Mouse (Mus musculus) large intestine, adult 2 months (tissue): ENCODE results near the gene Zfp426. TPM values are rescaled to one million over a fixed set of nuclear protein-coding genes. Genes with fewer than 3 reads are reported as not detected.
A peak's percentile ranks its signal among the peaks of the same experiment; 100 is the strongest.

Experiments used
- DNase-seq: peaks from one replicate; pipeline ENCODE4 v3.0.0-alpha.2; 2012; ENCODE audit warnings: low read depth, low spot score
- WGBS: fragments of 180-500 bp; shearing (Covaris S2); methylation state at CpG from one replicate; pipeline ENCODE4 v1.1.7; 2018; 5-methylcytosine and 5-hydroxymethylcytosine counted together
- polyA plus RNA-seq: library from polyadenylated mRNA; depleted of rRNA; stranded (reverse); fragments of >200 nt; gene quantifications from 2 replicates; pipeline ENCODE4 v1.2.3, GENCODE M21; 2012; rRNA removed

Zfp426 gene
- polyA plus RNA-seq, result 2.8 and 4.4 TPM in 2 replicates

DNA sequence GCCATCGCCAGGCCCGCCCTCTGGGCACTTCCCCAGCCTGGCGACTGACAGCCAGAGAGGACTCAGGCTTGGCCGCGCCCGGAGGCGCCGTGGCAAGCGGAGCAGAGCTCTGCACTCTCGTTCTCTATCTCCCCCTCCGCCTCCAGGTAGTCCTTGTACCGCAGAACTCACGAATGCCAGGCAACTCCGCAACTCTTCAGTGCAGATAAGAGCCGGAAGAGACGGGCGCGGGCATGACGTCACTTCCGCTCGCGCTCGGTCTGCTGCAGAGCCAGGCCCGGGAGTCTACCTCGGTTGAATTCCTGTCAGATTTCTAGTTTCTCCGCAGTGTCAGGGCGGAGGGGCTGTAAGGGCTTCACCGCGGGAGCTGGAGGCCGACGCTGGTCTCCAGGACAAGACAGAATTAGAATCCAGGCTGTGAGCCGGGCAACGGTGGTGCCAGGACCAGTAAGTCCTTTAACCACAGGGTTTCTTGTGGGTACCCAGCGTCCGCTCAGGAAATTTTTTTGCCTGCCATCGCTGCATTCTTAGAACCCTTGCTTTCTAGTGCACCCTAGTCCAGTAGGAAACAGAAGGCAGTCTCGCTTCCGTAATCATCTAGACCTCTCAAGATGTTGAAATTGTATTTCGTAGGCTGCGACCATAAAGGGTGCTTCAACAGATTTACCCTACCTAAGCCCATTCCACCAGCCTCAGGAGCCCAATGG, at the start of gene Zfp426:
Zfp426 (minus strand) TSS at position 220 of the 707 bp plus-strand sequence.
- DNase-seq, result peak; percentile 69
- WGBS, result under 1% methylated on average over 40 of the region's 40 CpGs

DNA sequence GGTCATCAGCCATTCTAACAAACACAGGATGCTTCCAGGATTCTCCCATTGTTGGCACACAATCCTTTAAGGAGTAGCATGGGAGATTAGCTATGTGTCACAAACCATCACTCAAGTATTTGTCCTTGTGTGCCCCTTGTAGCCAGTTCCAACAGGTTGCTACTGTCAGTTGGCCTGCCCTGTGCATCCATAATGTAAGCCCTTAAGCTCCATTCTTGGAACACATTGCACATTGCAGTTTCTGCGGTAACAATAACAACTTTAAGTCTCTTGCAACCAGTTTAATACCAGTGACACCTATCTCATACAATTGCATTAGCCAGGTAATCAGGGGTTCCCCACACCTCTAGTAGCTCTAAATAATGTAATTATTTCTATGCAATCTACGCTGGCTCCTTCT, 44.1 kb upstream of the Zfp426 start:
- 82% methylated on average over 2 of the region's 2 CpGs for WGBS
- DNase-seq, result no peak

- no peak for DNase-seq
- WGBS, result 69% methylated on average over 8 of the region's 8 CpGs
Measured at GRCm38 (mm10) chr9:20534326-20534926, 41.9 kb upstream of the Zfp426 start.

DNA sequence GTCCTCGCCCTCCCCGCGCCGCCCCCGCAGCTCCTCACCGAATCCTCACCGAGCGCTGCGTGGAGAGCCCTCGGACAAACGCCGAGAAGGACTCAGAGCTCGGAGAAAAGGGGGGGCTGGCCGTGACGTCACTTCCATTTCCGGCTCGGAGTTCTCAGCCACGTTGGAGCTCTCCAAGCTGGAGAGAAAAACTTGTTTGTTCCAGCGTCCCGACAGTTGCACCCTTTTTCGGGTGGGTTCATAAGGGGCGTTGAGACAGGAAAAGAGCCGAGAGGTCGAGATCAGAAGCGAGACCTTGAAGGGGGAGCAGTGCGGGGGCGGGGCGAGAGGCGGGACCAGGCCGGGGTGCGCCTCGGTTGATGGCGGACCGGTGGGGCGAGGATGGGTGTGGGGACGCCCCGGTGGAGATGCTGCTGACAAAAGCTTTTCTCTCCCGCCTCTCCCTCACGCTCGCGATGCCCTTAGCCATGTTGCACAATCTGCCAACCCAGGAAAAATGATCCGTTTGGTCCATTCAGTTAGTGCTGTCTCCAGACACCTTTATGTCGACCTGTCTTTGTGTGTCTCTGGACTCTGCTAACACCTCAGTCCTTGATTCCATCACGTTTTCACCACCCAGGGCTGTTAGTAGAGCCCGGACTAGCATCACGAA, 28.9 kb upstream of the Zfp426 start, which contains the start of gene Zfp266:
Zfp266 (minus strand) TSS at position 112 of the 652 bp plus-strand sequence.
- DNase-seq, result peak; percentile 72
- WGBS, result under 1% methylated on average over 46 of the region's 46 CpGs

- WGBS, result under 1% methylated on average over 17 of the region's 17 CpGs
- no peak for DNase-seq
Measured at GRCm38 (mm10) chr9:20520531-20521210, 28.1 kb upstream of the Zfp426 start.

GRCm38 (mm10) chr9:20519949-20520348, 27.4 kb upstream of the Zfp426 start:
- WGBS, result 59% methylated on average over 4 of the region's 4 CpGs
- no peak for DNase-seq

- 68% methylated on average over 4 of the region's 4 CpGs for WGBS
- no peak for DNase-seq
Measured at GRCm38 (mm10) chr9:20518708-20519107, 26.2 kb upstream of the Zfp426 start.

DNA sequence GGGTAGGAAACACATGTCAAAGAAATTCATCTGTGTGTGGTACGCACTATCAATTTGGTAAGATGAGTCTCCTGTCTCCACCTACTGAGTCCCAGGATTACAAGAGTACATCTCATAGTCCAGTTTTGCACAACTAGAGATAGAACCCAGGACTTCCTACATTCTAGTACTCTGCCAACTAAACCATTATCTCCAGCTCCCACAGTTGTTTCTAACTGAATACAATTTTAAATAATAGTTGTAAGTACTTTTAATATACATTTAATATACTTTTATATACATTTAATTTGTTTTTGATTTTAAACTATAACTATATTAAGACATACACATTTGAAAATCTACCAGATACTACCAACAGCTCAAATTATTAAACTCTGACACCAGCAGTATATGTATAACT, 25.2 kb upstream of the Zfp426 start:
- WGBS, result 95% methylated on average over 1 of the region's 1 CpGs

GRCm38 (mm10) chr9:20514016-20514415, 21.5 kb upstream of the Zfp426 start:
- no peak for DNase-seq
- 79% methylated on average over 3 of the region's 3 CpGs for WGBS

More for the DNA sequence above, 25.2 kb upstream of the Zfp426 start:
- DNase-seq, result no peak

GRCm38 (mm10) chr9:20512714-20513113, 20.2 kb upstream of the Zfp426 start:
- WGBS, result 56% methylated on average over 8 of the region's 8 CpGs
- no peak for DNase-seq

- WGBS, result 87% methylated on average over 4 of the region's 4 CpGs
- no peak for DNase-seq
Measured at GRCm38 (mm10) chr9:20511645-20512044, 19.1 kb upstream of the Zfp426 start.

GRCm38 (mm10) chr9:20510346-20510745, 17.8 kb upstream of the Zfp426 start:
- no peak for DNase-seq
- WGBS, result 42% methylated on average over 1 of the region's 1 CpGs

DNA sequence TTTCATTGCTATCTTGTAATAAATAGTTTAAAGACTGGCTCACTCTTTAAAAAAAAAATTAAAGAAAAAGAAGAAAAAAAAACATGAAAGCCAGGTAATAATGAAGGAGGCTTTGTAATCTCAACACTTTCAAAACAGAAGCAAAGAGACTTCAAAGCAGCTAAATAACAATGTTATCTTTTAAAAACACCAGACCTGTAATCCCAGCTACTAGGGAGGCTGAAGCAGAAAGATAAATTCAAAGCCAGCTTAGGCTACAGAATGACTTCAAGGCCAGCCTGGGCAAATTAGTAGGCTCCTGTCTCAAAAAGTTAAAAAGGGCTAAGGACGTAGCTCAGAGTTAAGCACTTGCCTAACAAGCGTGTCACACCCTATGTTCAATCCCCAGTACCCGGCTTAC, 17.1 kb upstream of the Zfp426 start:
- no peak for DNase-seq
- WGBS, result 70% methylated on average over 3 of the region's 3 CpGs

DNA sequence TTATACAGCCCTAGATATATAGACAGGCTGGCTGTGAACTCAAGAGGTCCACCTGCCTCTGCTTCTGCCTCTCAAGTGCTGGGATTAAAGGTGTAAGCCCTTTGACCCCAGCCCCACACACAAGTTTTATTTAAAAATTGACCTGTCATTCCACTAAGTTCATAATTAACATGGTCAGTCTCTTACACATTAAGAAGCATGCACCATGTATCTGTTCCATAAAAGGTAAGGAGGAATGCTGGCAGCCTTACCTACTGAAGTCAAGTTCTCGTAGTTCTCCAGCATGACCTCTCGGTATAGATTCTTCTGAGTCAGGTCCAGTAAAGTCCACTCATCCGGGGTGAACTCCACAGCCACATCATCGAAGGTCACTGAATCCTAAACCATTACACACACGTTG, 12.3 kb upstream of the Zfp426 start:
- DNase-seq, result no peak
- WGBS, result 88% methylated on average over 5 of the region's 5 CpGs

DNA sequence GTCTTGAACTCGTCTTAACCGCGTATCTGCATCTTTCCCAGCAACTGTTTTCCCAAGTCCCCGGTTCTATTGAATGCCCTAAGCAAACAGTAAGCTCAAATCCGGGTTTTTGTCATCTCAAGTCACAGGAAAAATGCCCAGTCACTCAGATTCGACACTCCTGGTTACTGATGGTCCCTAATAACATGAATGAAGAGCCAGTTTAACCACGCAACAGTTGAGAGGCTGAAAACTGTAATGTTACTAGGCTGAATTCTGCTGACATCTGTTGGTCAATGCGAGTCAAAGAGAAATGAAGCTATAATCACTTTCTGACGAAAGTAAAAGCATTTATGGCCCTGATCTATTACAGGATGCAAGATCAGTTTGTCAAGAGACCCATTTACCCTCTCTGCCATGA, 735 bp upstream of the Zfp426 start:
- under 1% methylated on average over 9 of the region's 9 CpGs for WGBS
- DNase-seq, result peak; percentile 8

- DNase-seq, result peak; percentile 7
- 6% methylated on average over 20 of the region's 20 CpGs for WGBS
Measured at GRCm38 (mm10) chr9:20491858-20492526, 554 bp downstream of the Zfp426 start.

DNA sequence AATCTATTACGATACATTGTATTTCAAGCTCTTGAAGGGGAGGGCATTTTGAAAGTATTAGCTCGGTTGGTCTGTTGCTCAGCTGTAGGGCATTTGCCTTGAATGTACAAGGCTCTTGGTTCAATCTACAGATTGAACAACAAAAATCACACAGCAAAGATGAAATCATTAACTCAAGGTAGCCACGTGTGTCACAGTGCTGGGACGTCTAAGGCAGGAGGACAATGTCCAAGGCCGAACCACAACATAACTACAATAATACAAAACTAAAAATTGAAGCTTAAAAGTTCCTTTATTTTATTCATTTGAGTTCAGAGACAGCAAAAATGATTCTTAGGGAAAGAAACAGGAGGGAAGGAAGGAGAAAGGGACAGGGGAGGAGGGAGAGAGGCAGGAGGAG, 3.0 kb downstream of the Zfp426 start:
- no peak for DNase-seq
- 69% methylated on average over 5 of the region's 5 CpGs for WGBS

- 92% methylated on average over 5 of the region's 5 CpGs for WGBS
Measured at GRCm38 (mm10) chr9:20479396-20479795, 13.2 kb downstream of the Zfp426 start.

GRCm38 (mm10) chr9:20476632-20477031, 15.9 kb downstream of the Zfp426 start:
- 100% methylated on average over 1 of the region's 1 CpGs for WGBS

More at GRCm38 (mm10) chr9:20479396-20479795, 13.2 kb downstream of the Zfp426 start:
- no peak for DNase-seq

More at GRCm38 (mm10) chr9:20476632-20477031, 15.9 kb downstream of the Zfp426 start:
- DNase-seq, result no peak
